Mouse (Mus musculus): ENCODE data around the gene Tbc1d30.

The Tbc1d30 gene

GRCm38 (mm10) chr10:121227988-121228409 lies 123.1 kb downstream of the Tbc1d30 start:
- peak; percentile 73 for DNase-seq (ENCODE audit: low read depth, low spot score)

- no peak for DNase-seq (ENCODE audit: low read depth, low spot score)
These were observed 123.7 kb downstream of the Tbc1d30 start for GRCm38 (mm10) chr10:121227403-121227802.

- DNase-seq (ENCODE audit: low read depth, low spot score) = no peak
These were observed 125.4 kb downstream of the Tbc1d30 start for GRCm38 (mm10) chr10:121225636-121226035.

- DNase-seq (ENCODE audit: low read depth, low spot score) = no peak
These were observed 128.2 kb downstream of the Tbc1d30 start for GRCm38 (mm10) chr10:121222881-121223280.

- no peak for DNase-seq (ENCODE audit: low read depth, low spot score)
These were observed 132.5 kb downstream of the Tbc1d30 start for GRCm38 (mm10) chr10:121218616-121219015.

GRCm38 (mm10) chr10:121216804-121217203 lies 134.3 kb downstream of the Tbc1d30 start:
- no peak for DNase-seq (ENCODE audit: low read depth, low spot score)
